Comparison of ENCODE assay signal across 27 mouse cellular contexts in genomic region chr19:5651502-5652274, GRCm38 (mm10). TPM values are rescaled to one million over a fixed set of nuclear protein-coding genes. Genes with fewer than 3 reads are reported as not detected.
DNase-seq lines count a peak whose midpoint lies in the region; ATAC-seq and TF ChIP-seq lines count a peak whose summit lies in the region.
"Had no signal": no experiment of that assay in that cellular context is flagged by ENCODE, and none has a peak within 500 bp of the region (broad histone marks: within the 10 kb centered on the region; RNA-seq: fewer than 3 reads in every experiment).

No protein-coding gene starts in this region.

- no peaks in the 10 kb centered on the region for H3K9me3 ChIP-seq in liver, embryonic 11.5 days (ENCODE audit: control insufficient read depth, low read length)
- no peaks in the 10 kb centered on the region for H3K9me3 ChIP-seq in liver, postnatal 0 days (ENCODE audit: low read length)
- no peaks in the 10 kb centered on the region for H3K9me3 ChIP-seq in liver, embryonic 14.5 days (ENCODE audit: control insufficient read depth, low read length)
- no peaks in the 10 kb centered on the region for H3K9me3 ChIP-seq in forebrain, postnatal 0 days (ENCODE audit: low read length)
- H3K9me3 ChIP-seq: forebrain, embryonic 13.5 days; heart, embryonic 15.5 days; hindbrain, embryonic 13.5 days; limb, embryonic 13.5 days; midbrain, embryonic 12.5 days; neural tube, embryonic 13.5 days; stomach, embryonic 15.5 days had no signal

- H3K27ac ChIP-seq in liver, embryonic 11.5 days (ENCODE audit: low read depth, low read length) = no peak overlapping the region; the same call in 1 of the 2 replicates
- H3K27ac ChIP-seq in liver, postnatal 0 days (ENCODE audit: low read depth) = no peak overlapping the region
- no peak overlapping the region for H3K27ac ChIP-seq in liver, embryonic 14.5 days
- H3K27ac ChIP-seq in forebrain, postnatal 0 days (ENCODE audit: low read depth, low read length) = no peak overlapping the region
- H3K27ac ChIP-seq: forebrain, embryonic 13.5 days; heart, embryonic 15.5 days; hindbrain, embryonic 13.5 days; limb, embryonic 13.5 days; midbrain, embryonic 12.5 days; neural tube, embryonic 13.5 days; stomach, embryonic 15.5 days had no signal

- peak; percentile 50; the same call in 1 of the 2 replicates for ATAC-seq in liver, embryonic 11.5 days (replicated peaks; ENCODE audit: low FRiP score)
- no peak for ATAC-seq in liver, postnatal 0 days
- ATAC-seq in liver, embryonic 14.5 days (ENCODE audit: insufficient read depth) = peak; percentile 19; the same call in 1 of the 2 replicates
- no peak for ATAC-seq in forebrain, postnatal 0 days
- ATAC-seq: forebrain, embryonic 13.5 days; intestine, postnatal 0 days had no signal

- 0 out of 2 replicates have a peak, but pooled peaks cover 3% of the 10 kb centered on the region for H3K27me3 ChIP-seq in liver, embryonic 11.5 days (replicated peaks; ENCODE audit: control insufficient read depth, insufficient read depth, low read length)
- H3K27me3 ChIP-seq in liver, postnatal 0 days (ENCODE audit: insufficient read depth, low read length) = no peaks in the 10 kb centered on the region
- H3K27me3 ChIP-seq in liver, embryonic 14.5 days (ENCODE audit: control insufficient read depth, insufficient read depth, low read length) = no peaks in the 10 kb centered on the region
- peaks cover 4% of the 10 kb centered on the region for H3K27me3 ChIP-seq in forebrain, postnatal 0 days (ENCODE audit: insufficient read depth, low read length)

- H3K4me1 ChIP-seq in liver, embryonic 11.5 days (replicated peaks; ENCODE audit: control insufficient read depth, insufficient read depth, low read length) = peaks cover 31% of the 10 kb centered on the region
- H3K4me1 ChIP-seq in liver, postnatal 0 days (ENCODE audit: insufficient read depth) = peaks cover 24% of the 10 kb centered on the region
- peaks cover 3 to 15% of the 10 kb centered on the region in 2 experiments; a peak in 2 of 4 replicates for H3K4me1 ChIP-seq in liver, embryonic 14.5 days (replicated peaks; ENCODE audit: control insufficient read depth in 2 of 2, insufficient read depth in 2 of 2, low read length in 1 of 2)
- H3K4me1 ChIP-seq in forebrain, postnatal 0 days (ENCODE audit: insufficient read depth) = peaks cover 14% of the 10 kb centered on the region; the same call in 1 of the 2 replicates

- H3K9ac ChIP-seq in liver, embryonic 11.5 days (ENCODE audit: low read depth, low read length) = 0 out of 2 replicates have a peak overlapping the region, but pooled peaks have one; percentile 7
- H3K9ac ChIP-seq in liver, postnatal 0 days (replicated peaks) = no peak overlapping the region
- no peak overlapping the region; the same call in 1 of the 2 replicates for H3K9ac ChIP-seq in liver, embryonic 14.5 days (replicated peaks)
- H3K9ac ChIP-seq in forebrain, postnatal 0 days = no peak overlapping the region
- H3K9ac ChIP-seq: forebrain, embryonic 13.5 days; heart, embryonic 15.5 days; hindbrain, embryonic 13.5 days; midbrain, embryonic 12.5 days; neural tube, embryonic 13.5 days; stomach, embryonic 15.5 days had no signal

- no peak for TF ChIP-seq CTCF in liver, postnatal 0 days (IDR thresholded peaks at IDR 0.05; ENCODE audit: low read depth)
- no peak for TF ChIP-seq CTCF in liver, embryonic 14.5 days (IDR thresholded peaks at IDR 0.05; ENCODE audit: low read depth)
- TF ChIP-seq CTCF in forebrain, postnatal 0 days (IDR thresholded peaks at IDR 0.05; ENCODE audit: low read depth) = no peak

- H3K36me3 ChIP-seq in liver, embryonic 11.5 days (ENCODE audit: control insufficient read depth, insufficient read depth, low read length) = peaks cover 39% of the 10 kb centered on the region
- peaks cover 71% of the 10 kb centered on the region for H3K36me3 ChIP-seq in liver, postnatal 0 days (replicated peaks; ENCODE audit: insufficient read depth, low read length)
- H3K36me3 ChIP-seq in liver, embryonic 14.5 days (replicated peaks; ENCODE audit: control insufficient read depth, insufficient read depth, low read depth) = peaks cover 66% of the 10 kb centered on the region
- H3K36me3 ChIP-seq in forebrain, postnatal 0 days (ENCODE audit: insufficient read depth) = peaks cover 20% of the 10 kb centered on the region

- TF ChIP-seq EP300 in liver, postnatal 0 days (IDR thresholded peaks at IDR 0.05; ENCODE audit: low read depth) = no peak
- 0 out of 2 replicates have a peak, but pooled peaks have one; percentile 21 for TF ChIP-seq EP300 in liver, embryonic 14.5 days (IDR thresholded peaks at IDR 0.05; ENCODE audit: low read depth)

- 0 out of 2 replicates have a peak overlapping the region, but pooled peaks have one; percentile 13 for H3K4me2 ChIP-seq in liver, embryonic 11.5 days
- no peak overlapping the region for H3K4me2 ChIP-seq in liver, postnatal 0 days (ENCODE audit: low read depth, low read length)
- no peak overlapping the region for H3K4me2 ChIP-seq in liver, embryonic 14.5 days (ENCODE audit: low read depth)
- no peak overlapping the region for H3K4me2 ChIP-seq in forebrain, postnatal 0 days (ENCODE audit: low read depth)
- H3K4me2 ChIP-seq: forebrain, embryonic 13.5 days; heart, embryonic 15.5 days; hindbrain, embryonic 13.5 days; limb, embryonic 13.5 days; midbrain, embryonic 12.5 days; neural tube, embryonic 13.5 days; stomach, embryonic 15.5 days had no signal

- H3K4me3 ChIP-seq in liver, embryonic 11.5 days (ENCODE audit: low read depth, low read length) = no peak overlapping the region
- H3K4me3 ChIP-seq in liver, postnatal 0 days (ENCODE audit: low read depth, low read length) = no peak overlapping the region
- H3K4me3 ChIP-seq in liver, embryonic 14.5 days (ENCODE audit: insufficient read depth in 1 of 2, low read depth in 2 of 2, low read length in 2 of 2) = no peak overlapping the region
- H3K4me3 ChIP-seq in forebrain, postnatal 0 days (ENCODE audit: low read depth, low read length) = no peak overlapping the region
- H3K4me3 ChIP-seq: forebrain, embryonic 13.5 days; heart, embryonic 15.5 days; hindbrain, embryonic 13.5 days; limb, embryonic 13.5 days; midbrain, embryonic 12.5 days; neural tube, embryonic 13.5 days; stomach, embryonic 15.5 days had no signal

- 65% methylated on average over 13 of the region's 13 CpGs for WGBS in liver, embryonic 11.5 days
- WGBS in liver, postnatal 0 days (ENCODE audit: insufficient replicate concordance) = 71% methylated on average over 13 of the region's 13 CpGs
- 62% methylated on average over 13 of the region's 13 CpGs for WGBS in liver, embryonic 14.5 days (ENCODE audit: insufficient replicate concordance)
- 64% methylated on average over 13 of the region's 13 CpGs for WGBS in forebrain, postnatal 0 days

- no peak for DNase-seq in liver, embryonic 11.5 days (ENCODE audit: low spot score)
- DNase-seq in liver, postnatal 0 days = no peak
- peak; percentile 59 for DNase-seq in R1 (ENCODE audit: low read depth, low spot score)
- peak; percentile 72 for DNase-seq in adipocyte (ENCODE audit: low spot score)
- no peak for DNase-seq in liver, embryonic 14.5 days (ENCODE audit: low read depth in 3 of 3, low spot score in 3 of 3)
- DNase-seq in forebrain, postnatal 0 days = no peak
- DNase-seq in urinary bladder, postnatal 10 days (ENCODE audit: low spot score) = no peak
- no peak for DNase-seq in ovary, adult 18-20 months (ENCODE audit: low spot score)
- DNase-seq: B cell, adult 2 months; cerebellum, adult 11-12 months; cerebellum, postnatal 10 days; gastrocnemius, postnatal 36 days; kidney, adult 9 months; kidney, postnatal 10 days; layer of hippocampus, postnatal 36 days; lung, adult 2 months; lung, postnatal 14 days; retina, postnatal 1 day; right cerebral cortex, postnatal 14 days had no signal

RNA-seq across cellular contexts. Expression of gene Sipa1, which starts 11.8 kb away (rescaled TPM):
- polyA plus RNA-seq in liver, embryonic 11.5 days (2014; fragmentation: Nextera tagmentation; extraction: Ambion mirVana) = 32.3 and 34.8 TPM in 2 replicates
- 14.1 and 15.3 TPM in 2 replicates for polyA plus RNA-seq in liver, postnatal 0 days (2015; fragmentation: Nextera tagmentation; extraction: Ambion mirVana)
- 27.5 and 33.2 TPM in 2 replicates for polyA plus RNA-seq in liver, embryonic 14.5 days (2012; rRNA removed)
- polyA plus RNA-seq in liver, embryonic 14.5 days (2014; fragmentation: Nextera tagmentation; extraction: Ambion mirVana) = 14.3 and 18.9 TPM in 2 replicates
- total RNA-seq in forebrain, postnatal 0 days (2014; rRNA removed) = 16.6 and 18.3 TPM in 2 replicates
- polyA plus RNA-seq in forebrain, postnatal 0 days (2015; fragmentation: Nextera tagmentation; extraction: Ambion mirVana) = 14.6 and 19.6 TPM in 2 replicates

RNA-seq across cellular contexts. Expression of gene Rela, which starts 14.4 kb away (rescaled TPM):
- 57.1 and 57.7 TPM in 2 replicates for polyA plus RNA-seq in liver, embryonic 11.5 days (2014; fragmentation: Nextera tagmentation; extraction: Ambion mirVana)
- 21.3 and 22.6 TPM in 2 replicates for polyA plus RNA-seq in liver, postnatal 0 days (2015; fragmentation: Nextera tagmentation; extraction: Ambion mirVana)
- 14.8 and 19.9 TPM in 2 replicates for polyA plus RNA-seq in liver, embryonic 14.5 days (2012; rRNA removed)
- 18.9 and 21.9 TPM in 2 replicates for polyA plus RNA-seq in liver, embryonic 14.5 days (2014; fragmentation: Nextera tagmentation; extraction: Ambion mirVana)
- total RNA-seq in forebrain, postnatal 0 days (2014; rRNA removed) = 23.2 and 34.8 TPM in 2 replicates
- polyA plus RNA-seq in forebrain, postnatal 0 days (2015; fragmentation: Nextera tagmentation; extraction: Ambion mirVana) = 26.8 and 32.3 TPM in 2 replicates

RNA-seq across cellular contexts. Expression of gene Map3k11, which starts 36.9 kb away (rescaled TPM):
- 27.4 and 28.1 TPM in 2 replicates for polyA plus RNA-seq in liver, embryonic 11.5 days (2014; fragmentation: Nextera tagmentation; extraction: Ambion mirVana)
- 10.4 and 12.5 TPM in 2 replicates for polyA plus RNA-seq in liver, postnatal 0 days (2015; fragmentation: Nextera tagmentation; extraction: Ambion mirVana)
- 13.7 and 14.5 TPM in 2 replicates for polyA plus RNA-seq in liver, embryonic 14.5 days (2012; rRNA removed)
- polyA plus RNA-seq in liver, embryonic 14.5 days (2014; fragmentation: Nextera tagmentation; extraction: Ambion mirVana) = 9.1 and 10.8 TPM in 2 replicates
- total RNA-seq in forebrain, postnatal 0 days (2014; rRNA removed) = 14.4 and 19.7 TPM in 2 replicates
- 8.7 and 9.0 TPM in 2 replicates for polyA plus RNA-seq in forebrain, postnatal 0 days (2015; fragmentation: Nextera tagmentation; extraction: Ambion mirVana)

RNA-seq across cellular contexts. Expression of gene Pcnx3, which starts 37.0 kb away (rescaled TPM):
- polyA plus RNA-seq in liver, embryonic 11.5 days (2014; fragmentation: Nextera tagmentation; extraction: Ambion mirVana) = 22.5 and 25.0 TPM in 2 replicates
- polyA plus RNA-seq in liver, postnatal 0 days (2015; fragmentation: Nextera tagmentation; extraction: Ambion mirVana) = 5.2 and 5.6 TPM in 2 replicates
- 19.8 and 25.9 TPM in 2 replicates for polyA plus RNA-seq in liver, embryonic 14.5 days (2012; rRNA removed)
- polyA plus RNA-seq in liver, embryonic 14.5 days (2014; fragmentation: Nextera tagmentation; extraction: Ambion mirVana) = 9.1 and 9.8 TPM in 2 replicates
- 57.4 and 67.1 TPM in 2 replicates for total RNA-seq in forebrain, postnatal 0 days (2014; rRNA removed)
- polyA plus RNA-seq in forebrain, postnatal 0 days (2015; fragmentation: Nextera tagmentation; extraction: Ambion mirVana) = 10.2 and 17.2 TPM in 2 replicates

RNA-seq across cellular contexts. Expression of gene Kat5, which starts 41.7 kb away (rescaled TPM):
- polyA plus RNA-seq in liver, embryonic 11.5 days (2014; fragmentation: Nextera tagmentation; extraction: Ambion mirVana) = 24.0 and 28.0 TPM in 2 replicates
- 15.1 and 15.8 TPM in 2 replicates for polyA plus RNA-seq in liver, postnatal 0 days (2015; fragmentation: Nextera tagmentation; extraction: Ambion mirVana)
- polyA plus RNA-seq in liver, embryonic 14.5 days (2012; rRNA removed) = 21.0 and 25.6 TPM in 2 replicates
- 8.5 and 10.0 TPM in 2 replicates for polyA plus RNA-seq in liver, embryonic 14.5 days (2014; fragmentation: Nextera tagmentation; extraction: Ambion mirVana)
- total RNA-seq in forebrain, postnatal 0 days (2014; rRNA removed) = 131 and 150 TPM in 2 replicates
- polyA plus RNA-seq in forebrain, postnatal 0 days (2015; fragmentation: Nextera tagmentation; extraction: Ambion mirVana) = 62.8 and 72.6 TPM in 2 replicates

Comparison
In these comparisons a context has a peak if more than half of its experiments do, and no peak if none do; other contexts are left out.
1. ATAC-seq: peak in liver, embryonic 11.5 days (single experiment) and liver, embryonic 14.5 days (single experiment); none in liver, postnatal 0 days (single experiment) and forebrain, postnatal 0 days (single experiment).
2. DNase-seq: peak in R1 (single experiment) and adipocyte (single experiment); none in liver, embryonic 11.5 days (single experiment), liver, postnatal 0 days (single experiment), liver, embryonic 14.5 days (0 of 3), forebrain, postnatal 0 days (single experiment), urinary bladder, postnatal 10 days (single experiment) and ovary, adult 18-20 months (single experiment).